Mouse (Mus musculus): Measurements from ENCODE around the gene Stxbp6.

GRCm38 (mm10) chr12:44839594-44840373 is 234.7 kb downstream of the Stxbp6 start:
- TF ChIP-seq FLI1 (IDR thresholded peaks at IDR 0.05; ENCODE audit: low read length) (no peak), GATA1 (IDR thresholded peaks at IDR 0.05; ENCODE audit: borderline replicate concordance, low read length) (no peak)
